ENCODE assay signal across 8 mouse cellular contexts in the genomic region with DNA sequence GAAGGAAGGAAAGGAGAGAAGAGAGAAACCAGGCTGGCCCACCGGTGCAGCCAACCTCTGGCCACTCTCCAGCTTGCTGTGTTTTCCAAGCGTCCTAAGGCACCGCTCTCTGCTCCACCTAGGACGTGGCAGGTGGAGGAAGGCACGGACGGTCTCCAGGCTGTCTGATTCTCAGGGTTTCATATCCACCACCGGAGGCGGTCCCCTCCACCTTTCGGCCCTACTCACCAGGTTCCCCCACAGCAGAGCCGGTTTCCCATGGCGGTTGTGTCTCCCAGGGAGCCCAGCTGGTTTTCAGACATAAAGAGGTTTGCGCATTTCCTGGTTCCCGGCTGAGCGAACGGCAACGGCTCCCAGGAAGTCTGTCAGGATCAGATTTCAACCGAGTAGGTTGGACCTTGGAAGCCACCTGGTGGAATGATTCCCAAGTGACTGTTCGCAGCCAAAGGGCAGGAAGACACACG. TPM values are rescaled to one million over a fixed set of nuclear protein-coding genes. Genes with fewer than 3 reads are reported as not detected.
A peak's percentile ranks its signal among the peaks of the same experiment; 100 is the strongest.
DNase-seq lines count a peak whose midpoint lies in the region; ATAC-seq and TF ChIP-seq lines count a peak whose summit lies in the region.

A gene (minus strand): TSS at position 323 of the 464 bp plus-strand sequence.

- WGBS in intestine, embryonic 16.5 days = under 1% methylated on average over 19 of the region's 19 CpGs
- 12% methylated on average over 19 of the region's 19 CpGs for WGBS in liver, embryonic 16.5 days (ENCODE audit: insufficient replicate concordance)
- 13% methylated on average over 19 of the region's 19 CpGs for WGBS in olfactory bulb, adult 2 months

- 0 out of 2 replicates have a peak, but pooled peaks have one; percentile 29 for TF ChIP-seq POLR2A in embryonic fibroblast, embryonic 13.5 days (IDR thresholded peaks at IDR 0.05; ENCODE audit: low read depth, low read length)
- TF ChIP-seq POLR2A in olfactory bulb, adult 2 months (IDR thresholded peaks at IDR 0.05; ENCODE audit: insufficient read depth, low read depth, low read length) = no peak

- no peaks in the 10 kb centered on the region for H3K27me3 ChIP-seq in intestine, embryonic 16.5 days (replicated peaks; ENCODE audit: control insufficient read depth, insufficient read depth, low read length)
- H3K27me3 ChIP-seq in liver, embryonic 16.5 days (ENCODE audit: control insufficient read depth, insufficient read depth, low read depth, low read length) = peaks cover 5% of the 10 kb centered on the region; the same call in 1 of the 2 replicates

- peak; percentile 90 for ATAC-seq in intestine, embryonic 16.5 days
- ATAC-seq in liver, embryonic 16.5 days (ENCODE audit: low read depth) = peak; percentile 74

- no peaks in the 10 kb centered on the region for H3K36me3 ChIP-seq in intestine, embryonic 16.5 days (ENCODE audit: control insufficient read depth, insufficient read depth, low read length)
- H3K36me3 ChIP-seq in liver, embryonic 16.5 days (ENCODE audit: control insufficient read depth, insufficient read depth) = no peaks in the 10 kb centered on the region

- DNase-seq in retina, postnatal 1 day = peak; percentile 56
- no peak for DNase-seq in retina, embryonic 14.5 days (ENCODE audit: low spot score)
- no peak for DNase-seq in left cerebral cortex, adult 11 months (ENCODE audit: low spot score)
- DNase-seq in right cerebral cortex, postnatal 25 days = no peak

- peak within 1 kb of the TSS; percentile 68 for H3K9ac ChIP-seq in intestine, embryonic 16.5 days (ENCODE audit: low read depth, low read length)
- peak within 1 kb of the TSS; percentile 57 for H3K9ac ChIP-seq in liver, embryonic 16.5 days (ENCODE audit: low read depth, low read length)

- TF ChIP-seq CTCF in embryonic fibroblast, embryonic 13.5 days (IDR thresholded peaks at IDR 0.05; ENCODE audit: borderline replicate concordance, insufficient read depth, low read length) = no peak
- no peak for TF ChIP-seq CTCF in olfactory bulb, adult 2 months (IDR thresholded peaks at IDR 0.05; ENCODE audit: insufficient read depth, low read depth, low read length)

- H3K27ac ChIP-seq in embryonic fibroblast, embryonic 13.5 days (ENCODE audit: insufficient read depth, low read length) = no peak within 1 kb of the TSS
- H3K27ac ChIP-seq in intestine, embryonic 16.5 days (ENCODE audit: low read length) = peak within 1 kb of the TSS; percentile 93
- H3K27ac ChIP-seq in liver, embryonic 16.5 days (ENCODE audit: low read length) = peak within 1 kb of the TSS; percentile 69
- H3K27ac ChIP-seq in olfactory bulb, adult 2 months (ENCODE audit: insufficient read depth, low read depth, low read length) = no peak within 1 kb of the TSS

- H3K4me2 ChIP-seq in intestine, embryonic 16.5 days (ENCODE audit: low read depth, low read length) = peak within 1 kb of the TSS; percentile 55
- H3K4me2 ChIP-seq in liver, embryonic 16.5 days (ENCODE audit: low read depth, low read length) = peak within 1 kb of the TSS; percentile 42

- no peaks in the 10 kb centered on the region for H3K9me3 ChIP-seq in intestine, embryonic 16.5 days (ENCODE audit: control insufficient read depth, low read length)
- no peaks in the 10 kb centered on the region for H3K9me3 ChIP-seq in liver, embryonic 16.5 days (replicated peaks; ENCODE audit: control insufficient read depth, low read length)

- H3K4me1 ChIP-seq in embryonic fibroblast, embryonic 13.5 days (ENCODE audit: control insufficient read depth, insufficient read depth, low read length) = peaks cover 4% of the 10 kb centered on the region; the same call in 1 of the 2 replicates
- no peaks in the 10 kb centered on the region for H3K4me1 ChIP-seq in intestine, embryonic 16.5 days (ENCODE audit: control insufficient read depth, insufficient read depth, low read length)
- H3K4me1 ChIP-seq in liver, embryonic 16.5 days (ENCODE audit: control insufficient read depth, low read depth, low read length) = no peaks in the 10 kb centered on the region; the same call in 1 of the 2 replicates
- peaks cover 5% of the 10 kb centered on the region; the same call in 1 of the 2 replicates for H3K4me1 ChIP-seq in olfactory bulb, adult 2 months (ENCODE audit: control insufficient read depth, insufficient read depth, low read length)

- peak within 1 kb of the TSS; percentile 36 for H3K4me3 ChIP-seq in embryonic fibroblast, embryonic 13.5 days (ENCODE audit: insufficient read depth, low read length)
- peak within 1 kb of the TSS; percentile 58 for H3K4me3 ChIP-seq in intestine, embryonic 16.5 days (ENCODE audit: low read length)
- peak within 1 kb of the TSS; percentile 55 for H3K4me3 ChIP-seq in liver, embryonic 16.5 days (ENCODE audit: low read depth, low read length)
- peak within 1 kb of the TSS; percentile 33 for H3K4me3 ChIP-seq in olfactory bulb, adult 2 months (ENCODE audit: insufficient read depth, low read depth, low read length)

RNA-seq across cellular contexts. Expression of the gene that starts here (rescaled TPM):
- 1.8 and 3.3 TPM in 2 replicates for polyA plus RNA-seq in embryonic fibroblast, embryonic 13.5 days (2011; ENCODE audit: insufficient read length, low read depth, missing spikeins)
- 21.3 and 23.5 TPM in 2 replicates for polyA plus RNA-seq in intestine, embryonic 16.5 days (2015; fragmentation: Nextera tagmentation; extraction: Ambion mirVana)
- 4.6 and 5.2 TPM in 2 replicates for polyA plus RNA-seq in liver, embryonic 16.5 days (2015; fragmentation: Nextera tagmentation; extraction: Ambion mirVana)
- polyA plus RNA-seq in olfactory bulb, adult 2 months (2012; ENCODE audit: insufficient read depth, insufficient read length, low replicate concordance, missing spikeins) = not detected in 2 replicates

Comparison
In these comparisons a context has a peak if more than half of its experiments do, and no peak if none do; other contexts are left out.
1. H3K27ac ChIP-seq: peak in intestine, embryonic 16.5 days (single experiment) and liver, embryonic 16.5 days (single experiment); none in embryonic fibroblast, embryonic 13.5 days (single experiment) and olfactory bulb, adult 2 months (single experiment).
2. Peak in every context shown above with its lines, with median percentiles within 50 percentile points of each other: H3K4me3 ChIP-seq.